Comparison of ENCODE assay signal across 7 mouse cellular contexts in genomic region chr16:33379219-33379943, GRCm38 (mm10). TPM values are rescaled to one million over a fixed set of nuclear protein-coding genes. Genes with fewer than 3 reads are reported as not detected.
DNase-seq lines count a peak whose midpoint lies in the region; ATAC-seq and TF ChIP-seq lines count a peak whose summit lies in the region.

No protein-coding gene starts in this region.

- no peaks in the 10 kb centered on the region for H3K27me3 ChIP-seq in C2C12 (ENCODE audit: control insufficient read depth, insufficient read depth, insufficient read length)
- H3K27me3 ChIP-seq in forebrain, embryonic 14.5 days (replicated peaks; ENCODE audit: control insufficient read depth, insufficient read depth, low read length), result no peaks in the 10 kb centered on the region
- H3K27me3 ChIP-seq in limb, embryonic 11.5 days (ENCODE audit: control insufficient read depth, insufficient read depth, low read length), result no peaks in the 10 kb centered on the region
- no peaks in the 10 kb centered on the region for H3K27me3 ChIP-seq in stomach, embryonic 14.5 days (ENCODE audit: control insufficient read depth, insufficient read depth, low read length)

- no peak for TF ChIP-seq CTCF in C2C12 (IDR thresholded peaks at IDR 0.05; ENCODE audit: control insufficient read depth, insufficient read depth, insufficient read length)

- 26% methylated on average over 6 of the region's 6 CpGs for WGBS in forebrain, embryonic 14.5 days
- WGBS in limb, embryonic 11.5 days, result 83% methylated on average over 6 of the region's 6 CpGs
- 55% methylated on average over 6 of the region's 6 CpGs for WGBS in stomach, embryonic 14.5 days

- H3K4me3 ChIP-seq in C2C12 (ENCODE audit: insufficient read depth, poor library complexity, severe bottlenecking), result peak overlapping the region; percentile 74
- peak overlapping the region; percentile 71; the same call in 1 of the 2 replicates for H3K4me3 ChIP-seq in forebrain, embryonic 14.5 days (ENCODE audit: low read depth, low read length)
- H3K4me3 ChIP-seq in limb, embryonic 11.5 days (ENCODE audit: low read depth, low read length), result peak overlapping the region; percentile 83
- H3K4me3 ChIP-seq in stomach, embryonic 14.5 days (ENCODE audit: low read depth, low read length), result peak overlapping the region; percentile 90; the same call in 1 of the 2 replicates

- H3K4me1 ChIP-seq in forebrain, embryonic 14.5 days (ENCODE audit: control insufficient read depth, insufficient read depth, low read length), result peaks cover 15% of the 10 kb centered on the region; the same call in 1 of the 2 replicates
- H3K4me1 ChIP-seq in limb, embryonic 11.5 days (ENCODE audit: control insufficient read depth, insufficient read depth, low read length), result 0 out of 2 replicates have a peak, but pooled peaks cover 7% of the 10 kb centered on the region
- peaks cover 10% of the 10 kb centered on the region; the same call in 1 of the 2 replicates for H3K4me1 ChIP-seq in stomach, embryonic 14.5 days (ENCODE audit: control insufficient read depth, insufficient read depth, low read length)

- no peak for ATAC-seq in forebrain, embryonic 14.5 days
- ATAC-seq in limb, embryonic 11.5 days (ENCODE audit: insufficient number of reproducible peaks, low FRiP score, low TSS enrichment, low read depth), result no peak
- ATAC-seq in stomach, embryonic 14.5 days (ENCODE audit: insufficient number of reproducible peaks, insufficient read depth, low FRiP score, low read depth), result no peak
- no peak for ATAC-seq in activated CD4-positive, CD25-positive, alpha-beta regulatory T cell, adult 4 months

- peak overlapping the region; percentile 94 for H3K27ac ChIP-seq in forebrain, embryonic 14.5 days (ENCODE audit: low read depth, low read length)
- no peak overlapping the region for H3K27ac ChIP-seq in limb, embryonic 11.5 days (replicated peaks; ENCODE audit: low read depth, low read length)
- no peak overlapping the region; the same call in 1 of the 2 replicates for H3K27ac ChIP-seq in stomach, embryonic 14.5 days (ENCODE audit: low read length)

- H3ac ChIP-seq in C2C12 (ENCODE audit: control insufficient read depth, insufficient read length, low read depth), result no peak overlapping the region

- peak overlapping the region; percentile 55 for H3K4me2 ChIP-seq in forebrain, embryonic 14.5 days (ENCODE audit: low read length)
- H3K4me2 ChIP-seq in limb, embryonic 11.5 days (ENCODE audit: low read depth, severe bottlenecking), result peak overlapping the region; percentile 53
- H3K4me2 ChIP-seq in stomach, embryonic 14.5 days (replicated peaks; ENCODE audit: low read depth, low read length), result peak overlapping the region; percentile 65

- peak overlapping the region; percentile 97 for H3K9ac ChIP-seq in forebrain, embryonic 14.5 days (ENCODE audit: low read length)
- H3K9ac ChIP-seq in limb, embryonic 11.5 days (ENCODE audit: low read length), result peak overlapping the region; percentile 93
- peak overlapping the region; percentile 94; the same call in 1 of the 2 replicates for H3K9ac ChIP-seq in stomach, embryonic 14.5 days (replicated peaks; ENCODE audit: low read depth, low read length)

- peaks cover 31% of the 10 kb centered on the region for H3K79me3 ChIP-seq in C2C12 (ENCODE audit: low read depth)

- H3K9me3 ChIP-seq in forebrain, embryonic 14.5 days (replicated peaks; ENCODE audit: control insufficient read depth, low read length), result no peaks in the 10 kb centered on the region
- no peaks in the 10 kb centered on the region for H3K9me3 ChIP-seq in limb, embryonic 11.5 days (ENCODE audit: control insufficient read depth, low read length)
- H3K9me3 ChIP-seq in stomach, embryonic 14.5 days (ENCODE audit: control insufficient read depth, low read depth, low read length), result no peaks in the 10 kb centered on the region

- H3K36me3 ChIP-seq in C2C12 (ENCODE audit: control insufficient read depth, insufficient read depth), result peaks cover 2% of the 10 kb centered on the region
- H3K36me3 ChIP-seq in forebrain, embryonic 14.5 days (ENCODE audit: control insufficient read depth, insufficient read depth, low read length), result no peaks in the 10 kb centered on the region
- no peaks in the 10 kb centered on the region for H3K36me3 ChIP-seq in limb, embryonic 11.5 days (ENCODE audit: control insufficient read depth, insufficient read depth, low read length)
- H3K36me3 ChIP-seq in stomach, embryonic 14.5 days (ENCODE audit: control insufficient read depth, insufficient read depth, low read length), result no peaks in the 10 kb centered on the region; the same call in 1 of the 2 replicates

- peak; percentile 49 for DNase-seq in 3T3-L1 (ENCODE audit: low read depth, low spot score)
- DNase-seq in forebrain, embryonic 14.5 days (ENCODE audit: low spot score), result peak; percentile 73
- no peak for DNase-seq in limb, embryonic 11.5 days (ENCODE audit: low spot score)
- no peak for DNase-seq in right cerebral cortex, postnatal 36 days (ENCODE audit: low spot score in 2 of 2)

- H3K79me2 ChIP-seq in C2C12 (ENCODE audit: control insufficient read depth, insufficient read depth), result peaks cover 36% of the 10 kb centered on the region

TF ChIP-seq in C2C12, 6 proteins besides CTCF, POLR2A, EP300 and RAD21:
- TF ChIP-seq MYOD1 (IDR thresholded peaks at IDR 0.05; ENCODE audit: control insufficient read depth, insufficient read length, low read depth) (no peak), MAX (IDR thresholded peaks at IDR 0.05) (no peak), USF1 (IDR thresholded peaks at IDR 0.05; ENCODE audit: low read depth) (no peak), CEBPB (IDR thresholded peaks at IDR 0.05; ENCODE audit: low read depth) (no peak), FOSL1 (IDR thresholded peaks at IDR 0.05; ENCODE audit: insufficient read depth, low read length, poor library complexity, severe bottlenecking) (no peak), MYOG (IDR thresholded peaks at IDR 0.05; ENCODE audit: control insufficient read depth, extremely low read depth, insufficient read length) (no peak)
TF ChIP-seq in C2C12: peak in this region for 0.

RNA-seq across cellular contexts. Expression of gene Zfp148, which starts 1.3 kb away (rescaled TPM):
- 6.5 TPM for polyA plus RNA-seq in C2C12 (2012; fragmentation: generic; extraction: Trizol)
- polyA plus RNA-seq in forebrain, embryonic 14.5 days (2014; fragmentation: Nextera tagmentation; extraction: Ambion mirVana), result 58.1 and 67.3 TPM in 2 replicates
- 47.4 and 50.5 TPM in 2 replicates for polyA plus RNA-seq in limb, embryonic 11.5 days (2014; fragmentation: Nextera tagmentation; extraction: Ambion mirVana)
- 55.1 and 60.2 TPM in 2 replicates for polyA plus RNA-seq in stomach, embryonic 14.5 days (2014; fragmentation: Nextera tagmentation; extraction: Ambion mirVana)
- 10 to 100 TPM; 45.4 to 46.4 TPM for polyA plus RNA-seq in activated CD4-positive, CD25-positive, alpha-beta regulatory T cell, adult 4 months (2017; shearing (Covaris generic))

Comparison
In these comparisons a context has a peak if more than half of its experiments do, and no peak if none do; other contexts are left out.
1. DNase-seq: peak in 3T3-L1 (single experiment) and forebrain, embryonic 14.5 days (single experiment); none in limb, embryonic 11.5 days (single experiment) and right cerebral cortex, postnatal 36 days (0 of 2).
2. Peak in every context shown above with its lines, with median percentiles within 50 percentile points of each other: H3K4me3 ChIP-seq, H3K4me2 ChIP-seq and H3K9ac ChIP-seq.